Mouse (Mus musculus) kidney, adult 18-20 months (tissue): Measurements from ENCODE around the gene Mreg.

Experiments
- DNase-seq: peaks from one replicate; pipeline ENCODE4 v3.0.0; 2021

The Mreg gene

DNA sequence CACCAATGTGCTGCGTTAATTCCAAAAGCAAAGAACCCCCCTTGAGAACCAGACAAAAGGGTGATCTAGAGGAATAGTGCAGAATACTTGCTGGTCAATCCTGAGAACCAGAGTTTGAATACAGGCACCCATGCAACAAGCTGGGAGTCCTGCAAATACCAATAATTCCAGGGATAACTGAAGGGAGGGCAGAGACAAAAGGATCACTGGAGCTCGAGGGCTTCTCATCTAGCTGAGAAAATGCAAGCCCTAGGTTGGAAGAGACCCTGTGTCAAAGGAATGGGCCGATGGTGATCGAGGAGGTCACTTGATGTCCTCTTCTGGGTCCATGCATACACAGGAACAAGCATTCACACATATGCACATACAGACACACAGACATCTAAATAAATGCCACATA, 92.1 kb downstream of the Mreg start:
- no peak for DNase-seq

- DNase-seq, result no peak
Measured at GRCm38 (mm10) chr1:72114206-72114605, 97.9 kb downstream of the Mreg start.
